Mouse (Mus musculus): Measurements from ENCODE around the gene Stfa3. TPM values are rescaled to one million over a fixed set of nuclear protein-coding genes. Genes with fewer than 3 reads are reported as not detected.
"Not testable (repeated sequence)": the region's sequence is repeated elsewhere in the genome, so short reads cannot be mapped to it uniquely, and the experiment has no call there.

The Stfa3 gene
- total RNA-seq (2021), result not detected
- long read RNA-seq, experiment 1, result 0 reads
- long read RNA-seq, experiment 2, result 0 reads

DNA sequence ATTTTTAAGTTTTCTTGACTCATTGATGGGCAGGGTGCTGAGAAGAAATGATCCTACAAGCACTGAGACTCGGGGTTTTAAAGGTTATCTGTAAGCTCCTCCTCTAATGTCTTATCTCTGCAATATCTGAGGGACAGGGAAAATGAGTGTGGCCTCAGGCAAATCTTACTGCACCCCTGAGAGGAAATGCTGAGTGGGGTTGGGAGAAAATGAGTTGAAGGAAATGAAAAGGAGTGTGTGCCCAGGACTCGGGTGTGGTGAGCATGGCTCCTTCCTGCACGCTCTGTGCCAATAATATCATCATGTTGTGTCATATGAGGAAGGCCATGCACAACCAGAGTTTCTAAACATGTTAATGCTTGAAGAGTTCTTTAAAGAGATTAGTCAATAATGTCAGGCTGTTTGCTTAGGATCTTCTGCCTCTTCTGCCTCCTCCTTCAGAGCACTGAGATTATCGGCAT, at the start of gene Stfa3:
Stfa3 (minus strand) TSS at position 51 of the 461 bp plus-strand sequence.
- DNase-seq, result no peak

DNA sequence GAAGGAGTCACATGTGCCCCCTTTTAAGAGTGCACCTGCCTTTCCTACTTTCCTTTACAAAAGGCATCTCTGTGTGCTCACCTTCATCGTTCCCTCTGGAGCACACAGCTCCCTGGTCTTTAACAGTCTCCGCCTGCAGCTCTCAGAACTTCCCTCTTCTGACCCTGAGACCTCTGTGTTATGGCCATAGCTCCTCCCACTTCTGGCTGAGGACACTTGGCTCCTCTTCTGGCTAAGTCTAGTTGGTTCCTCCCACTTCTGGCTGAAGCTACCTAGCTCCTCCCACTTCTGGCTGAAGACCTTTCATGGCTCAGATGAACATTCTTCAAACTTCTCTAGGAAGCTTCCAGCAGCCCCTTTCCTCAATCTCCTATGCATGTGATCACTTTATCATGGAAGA, 47.1 kb upstream of the Stfa3 start:
- DNase-seq, result no peak

DNA sequence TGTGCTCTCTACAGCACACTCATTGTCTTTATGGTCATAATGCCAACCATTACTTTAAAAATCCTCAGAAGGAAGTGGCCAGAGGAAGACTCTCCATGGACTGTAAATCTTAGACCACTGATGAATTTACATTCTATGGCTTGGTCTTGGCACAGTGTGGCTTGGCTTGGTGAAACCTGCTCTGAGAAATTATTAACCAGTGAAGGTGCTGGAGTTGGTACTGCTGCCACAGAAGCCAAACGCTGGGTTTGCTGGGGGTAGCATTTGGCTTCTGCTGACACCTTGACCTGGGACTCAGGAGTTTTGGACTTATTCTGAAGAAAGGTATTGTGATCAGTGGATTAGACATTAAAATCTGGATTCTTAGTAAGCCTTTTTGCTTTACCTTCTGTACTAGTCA, 37.2 kb upstream of the Stfa3 start:
- DNase-seq, result no peak

DNA sequence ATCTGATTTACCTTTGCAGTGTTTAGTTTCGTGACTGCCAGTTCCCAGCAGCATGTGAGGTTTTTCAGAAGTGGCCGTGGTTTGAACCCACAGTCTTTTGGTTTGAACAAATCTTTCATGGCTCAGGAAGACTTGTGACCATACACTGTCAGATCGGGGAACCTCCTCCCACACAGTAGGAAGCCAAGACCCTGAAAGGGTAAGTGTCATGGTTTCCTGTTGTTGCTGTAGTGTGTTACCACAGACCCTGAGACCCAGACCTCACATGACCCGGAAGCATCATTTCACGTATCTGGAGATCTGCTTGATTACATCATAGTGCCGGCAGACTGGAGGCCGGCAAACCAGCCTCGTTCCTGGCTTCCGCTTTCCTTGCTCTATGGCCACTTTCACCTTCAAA, 21.7 kb upstream of the Stfa3 start:
- DNase-seq, result no peak

DNA sequence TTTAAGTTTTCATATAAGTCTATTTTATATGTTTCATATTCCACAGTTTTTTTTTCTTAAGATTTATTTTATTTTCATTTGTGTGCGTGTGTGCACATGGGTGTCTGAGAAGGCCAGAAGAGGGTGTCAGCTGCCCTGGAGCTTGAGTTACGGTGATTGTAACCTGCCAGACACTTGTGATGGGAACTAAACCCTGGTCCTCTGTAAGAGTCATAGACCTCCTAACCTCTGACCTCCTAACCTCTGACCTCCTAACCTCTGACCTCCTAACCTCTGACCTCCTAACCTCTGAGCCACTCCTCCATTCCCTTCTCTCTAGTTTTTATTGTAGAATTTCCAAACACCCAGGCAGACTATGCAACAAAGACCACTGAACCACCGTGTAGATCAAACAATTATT, 20.3 kb upstream of the Stfa3 start:
- no peak for DNase-seq

DNA sequence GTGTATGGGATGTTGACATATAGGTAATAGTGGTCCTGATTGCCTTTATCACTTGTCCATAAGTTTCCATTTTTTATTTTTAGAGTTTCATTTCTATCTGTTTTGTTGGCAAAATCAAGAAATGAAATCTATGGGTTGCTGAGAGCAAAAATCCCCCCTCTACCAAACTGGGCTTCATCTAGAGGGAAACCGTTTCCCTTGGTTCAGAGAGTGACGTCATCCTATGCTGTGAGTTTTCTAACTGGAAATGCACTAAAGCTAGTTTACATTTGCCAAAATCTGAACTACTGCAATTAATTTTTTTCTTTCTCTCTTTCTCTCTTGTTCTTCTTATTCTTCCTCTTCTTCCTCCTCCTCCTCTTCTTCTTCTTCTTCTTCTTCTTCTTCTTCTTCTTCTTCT, 19.7 kb upstream of the Stfa3 start:
- DNase-seq, result no peak

DNA sequence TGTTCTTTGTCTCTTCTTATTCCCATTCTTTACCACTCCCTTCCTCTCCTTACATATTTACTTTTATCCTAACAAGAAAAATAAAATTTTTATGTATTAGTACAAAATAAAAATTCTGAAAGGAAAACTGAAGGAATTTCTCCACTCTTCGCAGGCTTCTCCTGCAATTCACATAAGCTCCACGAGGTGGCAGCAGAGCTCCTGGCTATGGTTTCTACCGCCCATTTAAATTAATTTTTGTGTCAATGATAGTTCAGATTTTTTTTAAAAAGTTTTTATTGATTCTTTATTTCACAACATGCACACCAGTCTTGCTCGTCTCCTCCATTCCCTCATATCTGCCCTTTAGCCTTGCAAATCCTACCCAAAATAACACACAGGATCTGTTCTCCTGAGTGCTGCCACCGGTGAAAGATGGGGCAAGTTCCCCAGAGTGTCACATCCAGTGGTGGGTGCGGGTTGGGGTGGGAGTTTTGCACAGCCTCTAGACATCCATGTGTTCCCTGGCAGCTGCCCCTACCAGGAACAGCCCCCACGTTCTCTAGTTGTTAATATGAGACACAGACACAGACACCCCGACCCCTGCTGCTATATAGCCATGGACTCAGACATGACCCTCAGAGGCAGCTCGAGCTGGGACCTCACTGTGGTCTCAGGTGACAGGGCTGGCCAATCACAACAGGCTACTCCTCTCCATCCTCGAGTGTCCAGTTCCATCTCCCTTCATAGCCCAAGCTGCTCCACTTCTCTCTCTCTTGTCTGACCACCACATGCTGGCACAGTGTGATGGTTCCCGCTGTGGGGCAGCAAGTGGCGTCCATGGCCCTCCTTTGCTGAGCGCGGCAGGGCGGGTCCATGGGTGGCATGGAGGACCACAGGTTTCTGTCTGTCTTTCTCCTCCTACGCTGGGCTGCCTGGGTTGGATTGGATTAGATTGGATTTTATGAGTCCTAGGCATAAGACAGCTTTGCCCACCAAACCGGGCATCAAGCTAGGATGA, 18.3 kb upstream of the Stfa3 start:
- peak; percentile 46 to 48 for DNase-seq

DNA sequence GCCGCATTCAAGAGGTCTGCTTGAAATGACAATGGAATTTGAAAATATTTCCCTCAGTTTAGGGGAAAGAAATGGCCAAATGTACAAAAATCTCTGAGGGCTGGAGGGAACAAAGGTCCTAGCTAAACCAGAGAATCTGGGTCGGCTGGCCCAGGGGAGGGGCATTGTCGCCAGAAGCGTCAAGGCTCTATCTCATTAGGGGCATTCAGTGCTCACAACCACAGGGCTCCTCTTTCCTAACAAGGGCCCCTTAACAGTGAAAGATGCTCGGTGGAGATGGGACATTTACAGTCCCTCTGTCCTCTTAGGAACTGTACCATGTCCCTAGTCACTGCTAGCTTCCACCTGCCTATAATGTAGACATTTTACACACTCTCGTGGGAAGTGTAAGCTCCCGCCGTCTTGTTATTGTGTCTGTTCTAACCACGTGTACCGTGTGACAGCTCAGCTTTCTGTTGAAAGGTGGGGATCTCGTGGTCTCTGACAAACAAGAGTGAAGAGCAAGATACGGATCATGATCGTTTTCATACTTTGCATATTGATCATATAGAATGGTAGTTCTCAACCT, 16.0 kb upstream of the Stfa3 start:
- no peak for DNase-seq

DNA sequence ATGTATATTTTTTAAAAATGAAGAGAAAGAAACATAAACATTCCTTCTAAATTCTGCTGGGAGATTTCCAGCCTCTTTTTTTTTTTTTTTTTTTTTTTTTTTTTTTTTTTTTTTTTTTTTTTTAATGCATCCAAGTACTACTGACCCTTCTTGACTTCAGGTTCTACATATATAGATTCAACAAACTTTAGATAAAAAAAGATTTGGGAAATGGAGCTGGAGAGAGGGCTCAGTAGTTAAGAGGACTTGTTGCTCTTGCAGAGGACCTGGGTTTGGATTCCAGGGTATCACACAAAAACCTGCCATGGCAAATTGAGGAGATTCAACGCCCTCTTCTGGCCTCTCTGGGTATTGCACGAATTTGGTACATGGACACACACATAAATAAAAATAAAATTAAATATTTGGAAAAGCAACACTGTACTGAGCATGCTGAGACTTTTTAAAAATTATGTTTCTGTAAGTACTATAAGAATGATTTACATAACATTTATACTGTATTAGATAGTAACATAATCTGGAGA, 14.8 kb upstream of the Stfa3 start:
- peak; percentile 30 to 47 for DNase-seq

DNA sequence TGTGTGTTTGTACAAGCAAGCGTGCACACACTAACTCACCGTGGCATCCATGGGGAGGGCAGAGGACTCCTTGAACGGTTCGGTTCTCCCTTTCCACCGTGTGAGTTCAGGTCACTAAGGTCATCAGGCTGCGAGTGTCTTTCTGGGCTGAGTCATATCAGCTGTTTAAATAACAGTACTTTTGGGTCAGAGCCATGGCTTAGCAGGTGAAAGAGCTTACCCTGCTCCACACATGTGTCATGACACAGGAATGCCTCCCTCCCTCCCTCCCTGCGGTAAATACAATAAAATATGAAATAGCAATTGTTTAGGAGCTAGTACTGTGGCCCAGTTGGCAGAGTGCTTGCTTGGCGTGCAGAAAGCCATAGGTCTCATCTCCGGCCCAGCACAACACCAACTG, 14.2 kb upstream of the Stfa3 start:
- DNase-seq, result no peak

DNA sequence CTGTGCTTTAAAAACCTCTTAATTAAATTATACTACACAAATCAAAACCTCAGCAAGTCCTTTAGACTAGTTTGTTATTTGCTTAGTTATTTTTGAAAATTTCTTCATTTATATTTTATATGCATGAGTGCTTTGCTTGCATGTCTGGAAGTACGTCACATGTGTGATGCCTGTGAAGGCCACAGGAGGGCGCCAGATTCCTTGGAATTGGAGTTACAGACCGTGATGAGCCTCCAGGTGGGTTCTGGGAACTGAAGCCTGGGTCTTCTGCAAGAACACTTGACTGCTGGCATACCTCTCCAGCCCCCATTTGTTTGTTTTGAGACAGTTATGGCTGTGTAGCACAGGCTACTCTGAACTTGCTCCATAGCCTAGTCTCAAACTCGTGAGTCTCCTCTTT, 13.7 kb upstream of the Stfa3 start:
- DNase-seq, result no peak

DNA sequence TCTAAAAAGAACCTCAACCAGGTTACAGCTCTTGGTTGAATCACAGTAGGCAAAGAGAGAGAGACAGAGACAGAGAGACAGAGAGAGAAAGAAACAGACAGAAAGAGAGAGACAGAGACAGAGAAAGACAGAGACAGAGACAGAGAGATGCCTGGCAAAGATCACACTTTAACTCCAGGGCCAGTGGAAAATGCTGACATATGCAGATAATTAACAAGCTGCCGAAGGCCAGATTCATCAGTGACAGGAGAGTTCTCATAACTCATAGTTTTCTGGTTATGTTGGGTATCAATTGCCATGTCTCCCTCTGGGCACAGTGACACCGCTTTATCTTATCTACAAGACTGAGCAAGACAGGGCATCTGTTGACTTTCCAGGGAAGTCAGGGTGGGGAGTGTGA, 12.7 kb upstream of the Stfa3 start:
- DNase-seq, result no peak

DNA sequence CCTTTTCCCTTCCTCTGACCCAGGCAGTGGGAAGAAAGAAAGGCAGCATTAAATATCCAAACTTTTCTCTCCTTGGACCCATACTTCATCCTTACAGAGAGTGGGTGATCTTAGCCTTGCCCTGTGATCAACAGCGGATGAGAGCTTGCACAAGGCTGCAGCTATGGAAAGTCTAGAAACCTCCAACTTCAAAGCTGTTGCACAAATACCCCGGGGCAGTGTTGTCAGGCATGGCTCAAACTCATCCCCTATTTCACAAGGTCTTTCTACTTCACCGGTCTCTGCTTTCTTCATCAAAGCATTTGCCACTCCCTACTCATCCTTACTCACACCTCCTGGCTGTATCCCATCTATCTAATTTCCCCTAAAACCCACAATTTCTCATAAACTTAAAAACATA, 10.2 kb upstream of the Stfa3 start:
- no peak for DNase-seq

DNA sequence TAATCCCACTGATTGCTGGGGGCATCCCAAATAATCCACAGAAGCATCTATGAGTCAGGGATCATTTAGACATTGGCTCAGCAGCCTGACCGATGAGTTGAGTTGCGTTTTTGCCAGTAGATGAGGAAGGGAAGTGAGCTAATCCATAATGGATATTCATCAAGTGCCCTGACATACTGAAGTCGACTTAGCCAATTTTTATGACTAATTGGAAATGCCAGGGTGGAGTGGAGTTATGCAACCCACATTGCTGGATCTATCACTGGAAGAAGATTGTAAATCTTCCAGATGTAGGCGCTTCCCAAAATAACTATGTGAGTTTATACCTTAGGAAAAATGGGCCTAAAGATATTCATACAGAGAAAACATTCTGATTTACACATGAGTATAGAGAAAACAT, 8.9 kb upstream of the Stfa3 start:
- peak; percentile 41 to 49 for DNase-seq

DNA sequence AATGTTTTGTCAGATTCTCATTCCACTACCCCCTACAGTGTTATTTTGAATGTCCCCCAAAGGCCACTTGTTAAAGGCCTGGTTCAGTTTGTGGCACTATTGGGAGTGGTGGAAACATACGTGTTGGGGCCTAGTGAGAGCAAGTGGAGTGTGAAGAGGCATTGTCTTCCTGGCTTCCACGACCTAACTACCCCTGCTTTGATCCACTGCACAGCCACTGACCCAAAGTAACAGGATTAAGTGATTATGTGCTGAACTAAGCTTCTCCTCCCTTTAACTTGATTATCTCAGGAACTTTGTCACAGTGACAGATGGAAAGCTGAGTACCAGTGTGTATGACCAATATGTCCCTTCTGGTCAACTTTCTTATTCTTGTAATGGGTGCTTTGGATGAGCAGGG, 5.2 kb upstream of the Stfa3 start:
- no peak for DNase-seq

DNA sequence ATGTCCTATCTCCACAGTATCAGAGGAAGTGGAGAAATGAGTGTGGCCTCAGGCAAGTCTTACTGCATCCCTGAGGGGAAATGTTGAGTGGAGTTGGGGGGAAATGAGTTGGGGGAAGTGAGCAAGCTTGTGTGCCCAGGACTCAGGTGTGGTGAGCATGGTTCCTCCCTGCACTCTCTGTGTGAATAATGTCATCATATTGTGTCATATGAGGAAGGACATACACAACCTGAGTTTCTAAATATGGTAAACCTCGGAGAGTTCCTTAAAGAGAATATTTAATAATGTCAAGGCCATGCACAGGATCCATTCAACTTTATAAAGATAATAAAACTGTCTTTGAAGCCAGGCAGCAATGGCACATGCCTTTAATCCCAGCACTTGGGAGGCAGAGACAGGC, 34.2 kb downstream of the Stfa3 start:
- not testable (repeated sequence) for DNase-seq

DNA sequence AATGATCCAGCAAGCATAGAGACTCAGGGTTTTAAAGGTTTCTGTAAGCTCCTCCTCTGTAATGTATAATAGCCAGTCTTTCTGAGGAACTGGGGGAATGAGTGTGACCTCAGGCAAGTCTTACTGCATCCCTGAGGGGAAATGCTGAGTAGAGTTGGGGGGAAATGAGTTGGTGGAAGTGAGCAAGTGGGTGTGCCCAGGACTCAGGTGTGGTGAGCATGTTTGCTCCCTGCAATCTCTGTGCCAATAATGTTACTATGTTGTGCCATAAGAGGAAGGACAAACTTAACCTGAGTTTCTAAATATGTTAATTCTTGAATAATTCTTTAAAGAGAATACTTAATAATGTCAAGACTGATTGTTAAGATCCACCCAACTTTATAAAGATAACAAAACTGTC, 46.8 kb downstream of the Stfa3 start, which contains the start of gene Stfa2:
Stfa2 (minus strand) TSS at position 101 of the 400 bp plus-strand sequence.
- no peak for DNase-seq

Other genes starting within 250 kb of the Stfa3 start
- not detected for gene Gm5416, start 245.0 kb downstream of the Stfa3 start, total RNA-seq (2021)
- gene 2010005H15Rik, start 233.9 kb downstream of the Stfa3 start, total RNA-seq (2021), result 1 to 10 TPM in 1 of 2 experiments, not detected in 1; 1.6 TPM
- gene Stfa1, start 178.4 kb downstream of the Stfa3 start, total RNA-seq (2021), result not detected
- gene BC117090, start 121.1 kb downstream of the Stfa3 start, total RNA-seq (2021), result not detected
- not detected for gene BC100530, start 87.6 kb downstream of the Stfa3 start, total RNA-seq (2021)
- not detected for gene Stfa2, start 46.9 kb downstream of the Stfa3 start, total RNA-seq (2021)
- gene Casr, start 106.7 kb upstream of the Stfa3 start, total RNA-seq (2021), result not detected
- 1 to 10 TPM; 1.3 to 2.2 TPM for gene Cd86, start 210.7 kb upstream of the Stfa3 start, total RNA-seq (2021)
- gene Ildr1, start 238.6 kb upstream of the Stfa3 start, total RNA-seq (2021), result not detected

Data from adrenal gland, postnatal 36 days (tissue).